Mouse (Mus musculus) liver, postnatal 0 days (tissue): ENCODE data around the gene Gabrd.

ENCODE experiments used
- CTCF ChIP-seq: sonication (generic); IDR thresholded peaks from 2 replicates; pipeline ENCODE4 v1.5.1; 2016; ENCODE audit warnings: antibody characterized with exemption, low read depth
- EP300 ChIP-seq: IDR thresholded peaks from 2 replicates; pipeline ENCODE4 v1.6.1; 2016; ENCODE audit warnings: antibody characterized with exemption, low read depth, mild to moderate bottlenecking

DNA sequence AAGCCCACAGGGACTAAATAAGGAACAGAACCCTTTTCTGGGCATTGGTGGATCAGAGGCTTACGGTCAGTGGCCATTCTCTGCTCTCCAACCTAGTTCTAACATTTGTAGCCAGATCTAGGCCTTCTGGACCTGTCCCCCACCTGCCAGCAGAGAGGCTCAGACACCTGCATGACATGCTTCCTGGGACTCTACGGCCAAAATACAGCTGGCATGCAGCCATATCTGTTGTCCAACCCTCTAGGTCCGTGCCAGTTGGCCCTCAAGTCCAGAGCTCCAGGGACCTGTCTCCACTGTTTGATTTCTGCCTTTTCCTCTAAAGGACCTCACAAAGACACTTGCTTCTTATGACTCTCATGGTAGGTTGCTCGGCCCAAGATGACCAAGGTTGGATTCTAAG lies 1.2 kb downstream of the Gabrd start:
- TF ChIP-seq CTCF, result no peak
- TF ChIP-seq EP300, result no peak
